Mouse (Mus musculus) megakaryocyte-erythroid progenitor cell, adult 5-6 weeks (primary cell): ENCODE measurements around the gene Slc28a1. TPM values are rescaled to one million over a fixed set of nuclear protein-coding genes. Genes with fewer than 3 reads are reported as not detected.

Experiments
- ATAC-seq: replicated peaks from 2 replicates; pipeline ENCODE4 v1.8.0; 2016; ENCODE audit warnings: mild to moderate bottlenecking, inconsistent platforms; ENCODE audit not compliant: severe bottlenecking, poor library complexity, low FRiP score, low TSS enrichment
- total RNA-seq, 2 experiments: library from RNA; stranded (forward) in 1 of 2; stranded (reverse) in 1 of 2; fragments of 200-1000, 215-1000 nt in 1 of 2; fragments of >200 nt in 1 of 2; fragmentation: Nextera tagmentation in 1 of 2; gene quantifications; 2 replicates each; pipeline ENCODE4 v1.2.3; 2014 to 2017

The Slc28a1 gene
- total RNA-seq (2014; fragmentation: Nextera tagmentation) (not detected in 2 replicates), total RNA-seq (2017) (not detected in 2 replicates)

- ATAC-seq: no peak
Observed at GRCm38 (mm10) chr7:81114555-81114954, at the start of gene Slc28a1. Gene Slc28a1, plus strand, starts transcription at chr7:81114799.

DNA sequence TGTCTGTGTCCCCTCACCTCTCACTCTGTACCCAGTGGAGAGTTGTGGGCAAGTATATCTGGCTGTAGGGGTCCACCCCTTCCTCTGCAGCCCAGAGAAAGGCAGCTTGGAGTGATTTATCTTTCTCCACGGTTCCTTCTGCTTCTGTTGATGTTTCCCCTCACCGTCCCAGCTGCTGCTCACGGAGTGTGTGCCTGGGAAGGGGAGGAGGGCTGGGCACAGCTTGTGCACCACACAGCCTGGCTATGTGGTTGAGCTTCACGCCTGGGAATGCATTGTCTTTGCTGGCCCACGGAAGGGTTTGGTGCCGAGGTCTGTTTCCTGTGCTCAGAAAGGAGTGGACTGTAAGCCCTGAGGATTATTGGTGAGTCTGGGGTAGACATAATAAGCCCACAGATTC is 47.9 kb upstream of the Slc28a1 start:
- peak; percentile 58 for ATAC-seq

DNA sequence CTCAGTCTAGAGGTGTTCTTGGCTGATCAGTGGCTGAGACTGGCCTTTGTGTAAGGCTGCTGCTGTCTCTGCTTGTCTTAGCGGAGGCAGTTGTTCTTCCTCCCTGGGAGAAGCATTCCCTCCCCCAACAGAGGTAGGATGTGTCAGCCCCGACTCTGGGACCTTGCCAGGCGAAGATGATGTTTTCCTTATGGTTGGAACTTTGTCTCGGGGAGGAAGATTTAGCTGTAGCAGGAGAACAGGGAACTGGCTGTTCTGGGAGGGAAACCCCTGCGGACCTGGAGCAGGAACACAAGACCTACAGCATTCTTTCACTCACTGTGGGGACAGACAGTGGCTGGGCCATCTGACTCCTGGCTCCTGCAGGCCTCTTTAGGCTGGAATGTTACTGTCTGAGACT is 42.1 kb upstream of the Slc28a1 start:
- ATAC-seq: no peak

DNA sequence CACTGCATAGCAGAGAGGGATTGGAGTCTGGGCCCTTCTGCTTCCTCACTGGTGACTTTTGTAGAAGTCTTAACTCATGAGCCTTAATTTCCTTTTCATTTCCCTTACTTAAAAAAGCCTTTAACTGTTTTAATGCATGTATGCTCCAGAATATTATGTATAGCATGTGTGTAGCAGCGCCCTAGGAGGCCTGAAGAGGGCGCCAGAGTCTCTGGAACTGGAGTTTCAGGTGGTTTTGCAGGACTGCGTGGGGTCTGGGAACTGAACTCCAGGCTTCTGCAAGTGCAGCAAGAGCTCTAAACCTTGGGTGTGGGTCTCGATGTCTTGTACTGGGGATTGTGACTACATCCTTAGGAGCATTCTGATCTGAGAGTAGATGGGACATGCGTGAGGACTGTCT is 41.3 kb upstream of the Slc28a1 start:
- no peak for ATAC-seq

GRCm38 (mm10) chr7:81074546-81074945 is 40.1 kb upstream of the Slc28a1 start:
- peak; percentile 39; the same call in 1 of the 2 replicates for ATAC-seq

GRCm38 (mm10) chr7:81075299-81075698 is 39.3 kb upstream of the Slc28a1 start:
- ATAC-seq: peak; percentile 40

DNA sequence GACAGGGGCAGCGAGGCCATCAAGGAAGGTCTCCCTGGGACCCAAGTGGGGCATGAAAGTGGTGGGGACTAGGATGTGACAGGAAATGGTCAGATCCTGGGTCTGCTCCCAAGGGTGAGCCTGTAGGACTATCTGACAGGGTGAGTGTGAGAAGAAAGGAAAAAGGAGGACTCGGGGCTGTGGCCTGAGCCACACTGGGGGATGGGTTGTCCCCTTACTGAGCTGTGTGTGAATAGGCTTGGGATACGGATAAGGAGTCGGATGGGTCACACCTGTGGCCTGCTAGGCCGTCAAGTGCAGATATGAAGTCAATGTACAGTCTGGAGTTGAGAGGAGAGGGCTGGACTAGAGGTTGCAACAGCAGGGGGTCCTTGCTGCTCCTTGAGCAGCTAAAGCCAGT is 38.9 kb upstream of the Slc28a1 start:
- no peak for ATAC-seq

DNA sequence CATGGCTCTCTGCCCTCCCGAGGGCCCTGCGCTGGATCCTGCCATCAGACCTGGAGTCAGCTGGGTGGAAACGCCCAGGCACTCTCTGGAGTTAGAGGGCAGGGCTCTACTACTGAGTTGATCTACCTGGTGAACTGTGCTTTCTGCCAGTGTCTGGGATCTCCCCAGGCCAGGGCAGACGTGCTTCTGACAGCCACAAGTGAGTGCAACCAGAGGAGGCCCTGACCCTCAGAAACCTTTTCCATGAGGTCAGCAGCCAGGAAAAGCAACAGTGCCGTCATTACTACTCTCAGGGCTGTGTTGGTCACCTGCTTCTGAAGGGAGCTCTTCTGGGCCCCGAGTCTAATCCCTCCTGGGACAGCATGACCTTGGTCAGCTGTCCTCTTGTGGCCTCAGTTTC is 37.6 kb upstream of the Slc28a1 start:
- ATAC-seq: no peak

- ATAC-seq: no peak
Observed at GRCm38 (mm10) chr7:81078740-81079139, 35.9 kb upstream of the Slc28a1 start.

- ATAC-seq: no peak
Observed at GRCm38 (mm10) chr7:81093420-81093965, 21.1 kb upstream of the Slc28a1 start.

DNA sequence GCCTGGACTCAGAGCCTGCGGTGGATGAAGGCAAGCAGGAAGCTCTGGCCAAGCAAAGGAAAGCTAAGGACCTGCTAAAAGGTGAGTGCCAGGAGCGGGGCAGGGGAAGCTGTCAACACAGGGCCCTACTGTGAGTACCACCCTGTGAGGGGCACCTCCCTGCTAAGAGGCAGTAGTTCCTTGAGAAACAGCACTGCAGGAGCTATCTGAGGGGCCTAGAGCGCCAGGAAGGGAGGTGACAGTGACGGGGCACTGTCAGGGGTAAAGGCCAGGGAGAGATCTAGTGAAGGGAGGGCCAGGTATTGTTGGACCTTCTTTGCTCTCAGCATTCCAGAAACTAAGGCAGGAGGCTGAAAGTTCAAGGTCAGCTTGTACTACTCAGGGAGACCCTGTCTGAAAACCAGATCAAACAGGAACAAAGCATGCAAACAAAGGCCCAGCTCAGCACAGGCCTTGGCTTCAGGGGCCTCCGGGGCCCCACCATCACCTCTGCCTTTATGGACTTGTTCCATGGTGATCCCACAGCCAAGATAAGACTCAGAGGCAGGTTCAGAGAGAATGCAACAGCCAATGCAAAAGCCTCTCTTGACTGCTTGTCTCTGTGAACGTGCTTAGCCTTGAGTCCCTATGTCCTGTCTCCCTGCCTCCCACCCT is 20.4 kb upstream of the Slc28a1 start:
- ATAC-seq: no peak

GRCm38 (mm10) chr7:81100341-81100740 is 14.3 kb upstream of the Slc28a1 start:
- no peak for ATAC-seq

DNA sequence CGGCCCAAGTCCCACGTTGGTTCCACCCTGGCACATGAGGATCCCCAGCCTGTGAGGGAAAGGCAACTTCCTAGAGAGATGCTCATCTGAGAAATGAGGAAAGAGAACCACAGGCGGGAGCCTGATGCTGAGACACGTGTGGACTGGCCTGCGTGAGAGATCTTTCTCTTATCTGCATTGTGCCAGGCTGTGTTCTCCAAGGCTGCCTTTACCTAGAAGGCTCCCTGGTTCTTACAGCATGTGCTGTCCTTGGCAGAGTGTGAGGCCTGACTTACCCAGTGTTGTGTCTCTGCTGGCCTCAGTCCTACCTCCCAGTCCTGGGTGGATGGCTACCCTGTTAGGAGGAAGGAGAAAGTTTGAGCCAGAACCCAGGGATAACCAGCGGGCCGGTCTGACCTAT is 11.7 kb upstream of the Slc28a1 start:
- peak; percentile 66 for ATAC-seq

- ATAC-seq: no peak
Observed at GRCm38 (mm10) chr7:81105525-81105924, 9.1 kb upstream of the Slc28a1 start.

DNA sequence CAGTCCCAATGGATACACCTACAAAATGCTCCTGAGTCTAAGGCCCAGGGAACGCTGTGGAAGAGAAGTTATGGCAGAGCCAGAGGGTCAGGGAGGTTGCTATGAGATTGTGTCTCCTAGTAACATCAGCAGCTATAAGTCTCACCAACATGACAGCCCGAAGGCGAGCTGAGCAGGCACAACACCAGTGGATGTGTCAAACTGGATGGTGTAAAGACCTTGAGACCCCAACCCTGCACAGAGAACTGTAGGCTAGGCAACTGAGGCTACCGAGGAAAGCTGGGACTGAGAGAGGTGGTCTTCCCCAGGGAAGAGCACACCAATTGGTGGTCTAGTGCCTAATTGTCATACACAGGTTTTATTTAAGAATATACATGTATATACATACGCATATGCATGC is 6.4 kb upstream of the Slc28a1 start:
- no peak for ATAC-seq

DNA sequence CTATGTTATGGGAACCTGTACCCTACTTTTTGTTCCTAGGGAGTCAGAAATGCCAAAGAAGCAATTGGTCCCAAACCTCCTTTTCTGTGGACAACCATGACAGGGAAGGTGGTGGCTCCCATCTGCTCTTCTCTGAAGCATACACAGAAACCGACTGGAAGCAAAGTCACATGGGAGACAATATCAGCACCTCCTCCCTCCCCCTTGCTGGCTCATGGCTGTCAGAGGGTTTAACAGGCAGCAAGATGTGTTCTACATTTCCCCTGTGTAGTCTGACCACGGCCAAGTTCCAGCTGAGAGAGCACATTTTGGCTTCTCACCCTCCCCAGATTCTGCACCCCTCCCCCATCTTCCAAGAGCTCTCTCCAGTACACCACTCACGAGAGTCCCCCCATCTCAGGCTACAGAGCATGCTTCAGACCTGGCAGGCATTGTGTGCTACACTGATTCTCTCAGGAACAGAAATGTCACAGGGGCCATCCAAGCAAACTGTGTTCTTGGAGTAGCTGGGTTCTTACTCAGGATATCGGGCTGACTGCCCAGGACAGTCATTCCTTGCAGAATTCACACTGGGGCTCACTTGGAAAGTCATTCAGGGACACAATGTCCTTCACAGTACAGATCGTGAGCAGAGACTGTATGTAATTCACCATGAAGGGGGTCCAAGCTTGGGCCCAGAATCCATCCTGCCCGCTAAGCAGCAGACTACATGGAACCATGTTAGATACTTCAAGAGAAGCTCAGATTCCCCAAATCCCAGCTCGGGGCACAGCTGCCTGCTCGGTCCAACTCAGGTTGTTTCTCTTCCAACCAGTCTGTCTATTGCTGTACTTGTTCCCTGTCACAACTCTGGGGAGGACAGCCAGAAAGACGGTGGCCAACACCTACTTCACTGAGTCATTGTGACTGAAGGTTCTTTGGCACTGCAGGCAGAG is 4.6 kb upstream of the Slc28a1 start:
- no peak for ATAC-seq

DNA sequence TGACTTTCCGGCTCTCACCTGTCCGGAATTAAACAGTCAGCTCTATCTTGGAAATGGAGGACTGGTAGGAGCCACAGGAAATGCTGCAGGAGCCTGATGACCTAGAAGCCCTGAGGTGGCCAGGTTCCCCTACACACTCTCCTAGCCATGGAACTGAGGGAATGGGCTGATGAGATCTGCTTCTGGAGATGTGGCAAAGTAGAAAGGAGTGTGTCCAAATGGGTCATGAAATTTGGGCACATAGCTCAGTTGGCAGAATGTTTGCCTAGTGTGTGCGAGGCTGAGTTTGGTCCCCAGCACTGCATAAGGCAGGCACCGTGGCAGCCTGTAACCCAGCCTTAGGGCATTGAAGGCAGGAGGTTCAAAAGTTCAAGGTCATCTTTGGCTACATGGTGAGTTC is 3.8 kb upstream of the Slc28a1 start:
- no peak for ATAC-seq

- ATAC-seq: no peak
Observed at GRCm38 (mm10) chr7:81111729-81112128, 2.9 kb upstream of the Slc28a1 start.

DNA sequence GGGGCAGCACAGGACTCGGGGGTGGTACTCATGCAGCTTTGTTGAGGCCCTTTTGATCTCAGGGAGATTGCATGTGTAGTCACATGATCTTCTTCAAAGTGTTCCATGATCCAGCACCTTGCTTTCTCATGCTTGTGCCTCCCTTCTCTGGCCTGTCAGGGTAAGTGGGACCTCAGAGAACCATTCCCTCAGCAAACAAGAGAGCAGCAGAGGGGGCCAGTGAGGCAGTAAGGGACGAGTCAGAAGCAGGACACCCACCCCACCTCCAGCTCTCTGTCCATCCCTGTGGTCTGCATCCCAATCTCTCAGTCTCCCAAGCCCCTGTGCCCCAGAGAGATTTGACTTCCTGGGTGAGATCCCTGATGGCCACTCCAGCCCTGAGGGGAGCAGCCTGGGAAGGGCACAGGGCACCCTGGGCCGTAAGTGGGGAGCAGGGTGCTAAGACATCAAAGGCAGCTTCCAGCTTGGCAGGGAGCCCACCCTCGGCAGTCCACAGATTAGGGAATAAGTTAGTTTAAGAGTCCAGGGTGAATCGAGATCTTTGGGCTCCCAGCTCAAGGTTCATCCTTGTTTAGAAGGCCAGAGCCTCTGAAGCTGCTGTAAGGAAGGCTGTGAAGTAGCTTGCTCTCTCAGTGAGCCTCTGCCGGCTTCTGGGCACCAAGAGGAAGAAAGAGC is 1.8 kb upstream of the Slc28a1 start:
- no peak for ATAC-seq

DNA sequence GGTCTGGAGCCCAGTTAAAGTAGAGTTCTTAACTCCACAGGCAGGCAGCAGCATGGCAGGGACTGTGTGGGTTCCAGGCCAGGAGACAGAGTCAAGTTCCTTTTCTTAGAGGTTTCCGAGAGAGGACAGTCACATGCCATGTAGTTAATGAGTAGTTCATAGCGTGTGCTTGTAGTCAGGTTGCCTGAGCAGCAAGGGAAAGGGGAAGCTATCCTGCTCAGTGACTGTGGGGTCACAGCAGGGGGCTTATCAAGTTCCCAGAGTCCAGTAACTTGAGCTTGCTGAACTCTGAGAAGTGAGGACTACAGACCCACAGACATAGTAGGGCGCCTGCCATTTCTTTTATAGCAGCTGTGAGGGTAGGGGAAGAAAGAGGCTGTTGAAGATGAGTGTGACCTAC is 6.5 kb downstream of the Slc28a1 start:
- no peak for ATAC-seq
